Mouse (Mus musculus): ENCODE measurements around the gene Tk2.
"Not testable (repeated sequence)": the region's sequence is repeated elsewhere in the genome, so short reads cannot be mapped to it uniquely, and the experiment has no call there.

The Tk2 gene

DNA sequence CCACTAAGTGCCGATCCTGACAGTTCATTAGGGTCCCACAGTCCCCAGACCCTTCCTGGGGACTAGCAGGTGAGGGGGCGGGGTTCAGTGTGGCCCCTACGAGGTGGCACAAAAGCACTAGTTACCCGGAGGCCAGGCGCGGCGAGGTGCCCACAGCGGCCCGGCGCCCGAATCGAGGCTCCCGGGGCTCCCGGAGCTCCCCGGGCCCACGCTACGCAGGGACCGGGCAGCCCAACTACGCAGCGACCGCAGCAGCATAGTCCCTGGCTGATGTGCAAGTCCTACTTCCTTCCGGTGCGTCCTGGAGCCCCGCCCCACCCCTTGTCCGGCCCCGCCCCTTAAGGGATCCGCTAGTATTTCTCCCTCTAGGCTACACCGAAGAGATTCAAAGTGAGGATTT is at the start of gene Tk2:
Gene Tk2 (minus strand): TSS at position 283 of the 400 bp plus-strand sequence.
- peak; percentile 52 for DNase-seq

DNA sequence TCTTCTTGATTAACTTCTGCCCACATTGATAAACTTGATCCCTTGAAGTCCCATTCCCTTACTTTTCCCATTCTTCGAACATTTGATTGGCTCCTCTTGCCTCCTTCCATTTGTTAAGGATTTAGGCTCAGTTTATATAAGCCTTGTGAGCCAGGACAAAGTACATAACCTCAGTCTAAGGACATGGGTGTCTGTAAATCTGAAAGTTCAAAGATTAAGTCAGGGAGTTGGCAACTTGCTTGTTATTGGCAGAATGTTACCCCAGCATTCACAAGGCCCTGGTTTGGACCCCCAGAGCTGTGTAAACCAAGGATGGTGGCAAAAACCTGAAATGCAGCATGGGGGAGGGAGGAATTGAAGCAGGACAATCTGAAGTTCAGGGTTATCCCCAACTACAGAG is 46.0 kb upstream of the Tk2 start:
- no peak for DNase-seq

DNA sequence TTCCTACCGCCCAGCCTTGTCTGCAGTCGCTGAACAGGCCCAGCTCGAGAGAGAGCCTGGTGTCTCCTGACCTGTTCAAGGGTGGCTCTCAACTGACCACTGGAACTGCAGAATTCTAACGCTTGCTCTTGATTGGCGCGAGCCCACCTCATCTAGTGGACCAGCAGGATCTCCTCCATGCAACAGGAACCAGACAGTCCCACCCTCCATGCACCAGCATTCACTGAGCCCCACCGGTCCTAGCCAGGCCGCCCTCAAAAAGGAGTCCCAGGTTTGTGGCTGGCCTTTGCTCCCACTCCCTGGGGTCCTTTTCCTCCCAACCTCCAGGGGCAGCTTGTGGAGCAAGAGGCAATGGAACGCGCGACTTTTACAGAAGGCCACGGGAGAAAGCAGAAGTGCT is 44.7 kb upstream of the Tk2 start, which contains the start of gene Cmtm2a:
Gene Cmtm2a (minus strand): TSS at position 101 of the 400 bp plus-strand sequence.
- DNase-seq: not testable (repeated sequence)

DNA sequence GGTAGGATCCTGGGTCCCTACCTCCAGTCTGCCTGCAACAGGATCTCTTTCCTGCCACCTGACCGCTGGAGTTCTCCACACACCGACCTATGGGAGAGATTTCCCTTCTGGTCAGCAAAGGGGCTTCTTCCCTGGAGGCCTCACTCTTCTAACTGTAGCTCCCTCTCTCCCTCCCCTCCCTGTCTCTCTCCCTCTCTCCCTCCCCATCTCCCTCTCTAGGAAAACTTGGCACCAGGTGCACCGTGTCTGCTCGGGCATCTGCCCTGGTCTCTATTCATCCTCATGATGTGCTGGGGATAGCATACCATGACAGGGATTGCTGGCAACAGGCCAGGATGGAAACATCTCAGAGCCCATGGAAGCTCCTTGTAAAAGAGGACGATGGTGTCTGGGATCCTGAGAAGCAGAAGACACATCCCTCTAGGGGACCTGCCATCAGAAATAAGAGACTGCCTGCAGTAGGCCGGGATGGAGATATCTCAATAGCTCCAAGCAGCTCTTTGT is 20.6 kb upstream of the Tk2 start:
- DNase-seq: no peak

- DNase-seq: no peak
These were observed 20.0 kb upstream of the Tk2 start for GRCm38 (mm10) chr8:104268368-104268767.

DNA sequence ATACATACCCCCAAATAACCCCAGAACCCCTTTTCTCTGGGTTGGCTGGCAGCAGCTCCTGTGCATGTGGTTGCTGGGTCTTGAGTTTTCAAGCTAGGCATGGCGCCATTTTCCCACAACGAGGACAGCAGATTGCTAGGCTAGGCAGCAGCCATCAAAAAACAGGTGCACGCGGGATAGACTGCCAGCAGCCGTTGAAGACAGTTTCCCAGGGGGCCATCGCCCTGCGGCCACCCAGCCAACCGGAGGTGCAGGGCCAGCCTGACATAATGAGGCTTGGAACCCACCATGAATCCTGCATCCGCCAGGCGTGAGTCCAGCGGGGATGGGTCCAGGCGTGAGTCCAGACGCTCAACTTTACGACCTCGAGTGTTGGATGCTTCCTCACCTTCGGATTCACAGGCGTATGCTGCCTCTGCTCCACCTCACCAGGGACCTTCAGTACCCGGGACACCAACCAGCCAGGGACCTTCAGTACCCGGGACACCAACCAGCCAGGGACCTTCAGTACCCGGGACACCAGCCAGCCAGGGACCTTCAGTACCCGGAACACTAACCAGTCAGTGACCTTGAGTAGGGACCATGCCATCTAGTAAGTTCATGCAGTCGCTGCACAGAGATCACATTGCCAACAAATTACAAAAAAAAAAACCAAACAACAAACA is 16.0 kb upstream of the Tk2 start:
- not testable (repeated sequence) for DNase-seq

DNA sequence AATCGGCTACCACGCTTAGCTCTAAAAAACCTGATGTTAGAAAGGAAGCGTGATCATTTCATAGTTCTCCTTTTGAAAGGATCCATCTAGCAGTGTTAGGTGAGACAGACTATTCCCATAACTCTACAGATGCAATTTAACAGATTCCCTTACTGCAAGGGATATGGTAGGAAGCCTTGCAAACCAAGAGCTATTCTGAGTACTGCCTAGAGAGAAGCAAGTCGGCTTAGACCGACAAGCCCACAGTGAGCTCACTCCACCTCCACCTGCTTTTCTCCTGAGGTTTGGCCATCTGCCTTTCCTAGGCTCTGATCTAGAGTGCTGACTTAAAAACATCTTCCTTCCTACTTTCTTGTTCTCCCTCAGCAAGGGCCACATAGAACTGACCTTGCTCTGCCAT is 13.4 kb upstream of the Tk2 start:
- not testable (repeated sequence) for DNase-seq

GRCm38 (mm10) chr8:104253016-104253415 is 4.7 kb upstream of the Tk2 start:
- DNase-seq: no peak

- DNase-seq: no peak
These were observed 3.1 kb upstream of the Tk2 start for GRCm38 (mm10) chr8:104251461-104251860.

GRCm38 (mm10) chr8:104250439-104251367 is 2.3 kb upstream of the Tk2 start, which contains the start of gene Cklf:
Cklf (plus strand) TSS chr8:104250861.
- peak; percentile 73 for DNase-seq

DNA sequence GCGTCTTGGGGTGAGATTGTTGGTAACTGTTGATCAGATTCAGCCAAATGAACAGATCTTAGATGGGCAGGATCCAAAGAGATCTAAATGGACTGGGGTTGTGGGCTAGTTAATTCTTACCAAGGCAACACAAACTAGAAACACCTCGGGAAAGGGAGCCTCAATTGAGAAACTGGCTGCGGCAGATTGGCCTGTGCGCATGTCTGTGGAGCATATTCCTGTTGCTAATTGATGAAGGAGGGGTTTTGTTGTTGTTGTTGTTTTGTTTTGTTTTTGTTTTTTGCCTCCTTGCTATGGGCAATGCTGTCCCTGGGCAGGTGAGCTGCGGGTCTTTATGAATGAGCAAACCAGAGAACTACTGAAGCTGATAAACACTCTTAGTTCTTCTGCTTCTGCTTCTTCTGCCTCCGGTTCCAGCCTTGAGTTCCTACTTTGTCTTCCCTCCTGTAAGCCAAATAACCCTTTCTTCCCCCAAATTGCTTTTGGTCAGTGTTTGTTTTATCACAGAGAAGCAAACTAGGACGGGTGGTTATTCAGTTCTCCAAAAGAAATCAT is 1.2 kb upstream of the Tk2 start:
- DNase-seq: no peak

DNA sequence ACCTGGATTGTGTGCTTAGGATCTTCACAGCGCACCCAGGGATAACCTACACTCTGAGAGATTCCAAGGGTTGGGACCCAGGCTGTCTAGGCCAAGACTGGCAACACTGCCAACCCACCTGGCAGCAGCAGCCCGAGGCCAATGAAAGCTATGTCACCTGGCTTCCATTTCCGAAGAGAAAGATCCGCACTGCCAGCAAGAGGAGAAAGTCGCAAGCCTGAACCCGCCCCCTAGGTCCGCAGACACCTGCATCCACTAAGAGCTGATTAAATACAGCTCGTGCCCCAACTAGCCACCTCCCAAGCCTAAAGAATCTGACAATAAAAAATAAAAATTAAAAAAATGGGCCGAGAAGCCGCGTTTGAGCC is 466 bp downstream of the Tk2 start:
- peak; percentile 31 for DNase-seq

GRCm38 (mm10) chr8:104247054-104247907 is 1.1 kb downstream of the Tk2 start:
- DNase-seq: no peak

DNA sequence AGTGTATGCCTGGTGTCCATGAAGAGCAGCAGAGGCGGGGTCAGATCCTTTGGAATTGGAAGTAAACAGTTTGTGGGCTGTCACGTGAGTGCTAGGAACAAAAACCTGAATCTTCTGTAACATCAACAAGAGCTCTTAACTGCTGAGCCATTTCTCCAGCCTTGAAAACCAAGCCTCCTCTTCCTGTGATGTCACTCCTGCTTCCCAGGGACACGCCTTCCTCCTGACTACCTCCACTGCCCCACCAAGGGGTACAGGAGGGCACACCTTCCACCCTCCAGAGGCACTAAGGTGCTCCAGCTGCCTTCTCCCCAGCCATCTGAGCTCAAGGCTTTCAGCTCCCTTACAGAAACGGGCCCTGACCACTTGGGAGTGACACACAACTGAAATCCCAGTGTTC is 1.7 kb downstream of the Tk2 start:
- no peak for DNase-seq

- no peak for DNase-seq
These were observed 6.2 kb downstream of the Tk2 start for GRCm38 (mm10) chr8:104242038-104242644.

GRCm38 (mm10) chr8:104239418-104239861 is 8.9 kb downstream of the Tk2 start:
- DNase-seq: no peak

GRCm38 (mm10) chr8:104234573-104234972 is 13.8 kb downstream of the Tk2 start:
- no peak for DNase-seq

DNA sequence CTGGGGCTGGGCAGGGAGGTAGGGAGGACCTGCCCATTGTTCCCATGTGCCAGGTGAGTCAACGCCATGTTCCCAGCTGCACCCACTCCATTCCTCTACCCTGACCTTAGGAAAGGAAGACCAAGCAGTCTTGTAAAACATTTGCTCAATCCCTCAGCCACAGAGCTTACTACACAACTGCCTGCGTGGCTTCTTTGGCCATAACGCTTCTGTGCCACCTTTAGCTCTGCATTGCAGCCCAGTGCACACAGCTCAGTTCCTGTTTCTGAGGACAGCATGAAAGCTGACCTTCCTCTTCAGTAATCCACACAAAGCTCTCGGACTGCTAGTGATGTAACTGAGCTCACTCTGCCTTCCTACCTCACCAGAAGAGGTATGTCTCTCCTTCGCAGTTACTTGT is 15.4 kb downstream of the Tk2 start:
- DNase-seq: no peak

GRCm38 (mm10) chr8:104232039-104232438 is 16.3 kb downstream of the Tk2 start:
- DNase-seq: no peak

GRCm38 (mm10) chr8:104230377-104230776 is 18.0 kb downstream of the Tk2 start:
- no peak for DNase-seq

DNA sequence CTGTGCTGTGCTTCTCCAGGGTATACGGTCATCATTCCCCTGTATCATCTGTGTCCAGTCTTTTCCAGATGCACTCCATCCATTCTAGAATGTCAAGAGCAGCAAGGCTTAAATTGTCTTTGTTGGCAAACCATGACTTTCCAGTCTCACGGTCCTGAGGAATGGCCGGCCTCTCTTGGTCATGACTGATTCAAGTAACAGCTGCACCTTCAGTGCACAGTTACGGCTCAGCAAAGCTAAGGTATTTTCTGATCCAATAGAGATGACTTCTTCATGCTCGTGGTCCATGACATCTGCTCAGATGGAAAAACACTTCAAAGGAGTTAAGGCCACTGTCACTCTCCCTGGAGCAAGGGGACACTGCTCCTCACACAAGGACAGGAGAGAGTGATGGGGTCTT is 21.3 kb downstream of the Tk2 start:
- DNase-seq: no peak

GRCm38 (mm10) chr8:104219806-104220205 is 28.6 kb downstream of the Tk2 start:
- peak; percentile 43 for DNase-seq
